Mouse (Mus musculus) olfactory bulb, adult 2 months (tissue): ENCODE results near the gene Col12a1. TPM values are rescaled to one million over a fixed set of nuclear protein-coding genes. Genes with fewer than 3 reads are reported as not detected.

Source experiments
- H3K27ac ChIP-seq: fragments of 200-500 bp; 2 replicates; pipeline ENCODE4 v1.5.1; 2012; ENCODE audit warnings: low read depth, low read length; ENCODE audit not compliant: insufficient read depth
- H3K4me1 ChIP-seq: fragments of 200-500 bp; 2 replicates; pipeline ENCODE4 v1.6.1; 2012; ENCODE audit warnings: low read length; ENCODE audit not compliant: control insufficient read depth, insufficient read depth
- H3K4me3 ChIP-seq: fragments of 200-500 bp; 2 replicates; pipeline ENCODE4 v1.5.1; 2012; ENCODE audit warnings: mild to moderate bottlenecking, low read depth, low read length, moderate library complexity; ENCODE audit not compliant: insufficient read depth
- CTCF ChIP-seq: fragments of 200-500 bp; IDR thresholded peaks from 2 replicates; pipeline ENCODE4 v1.5.1; 2012; ENCODE audit warnings: low read depth, mild to moderate bottlenecking, low read length, moderate library complexity; ENCODE audit not compliant: insufficient read depth
- POLR2A ChIP-seq: fragments of 200-500 bp; IDR thresholded peaks from 2 replicates; pipeline ENCODE4 v1.6.1; 2012; ENCODE audit warnings: mild to moderate bottlenecking, low read depth, low read length, moderate library complexity; ENCODE audit not compliant: insufficient read depth
- WGBS: fragments of 180-500 bp; shearing (Covaris S2); methylation state at CpG from one replicate; pipeline ENCODE4 v1.1.7; 2018; 5-methylcytosine and 5-hydroxymethylcytosine counted together
- polyA plus RNA-seq: library from polyadenylated mRNA; stranded (reverse); fragments of >200 nt; gene quantifications from 2 replicates; pipeline ENCODE4 v1.2.4, GENCODE M21; 2012; ENCODE audit warnings: low replicate concordance; ENCODE audit not compliant: missing spikeins, insufficient read depth, insufficient read length

Col12a1 gene
- polyA plus RNA-seq, 1 experiment, result not detected

GRCm38 (mm10) chr9:79653327-79654150, 65.1 kb downstream of the Col12a1 start:
- H3K4me1 ChIP-seq, result 0 out of 2 replicates have a peak, but pooled peaks cover 1% of the 10 kb centered on the region
- WGBS, result 71% methylated on average over 16 of the region's 16 CpGs
- H3K4me3 ChIP-seq, result no peak overlapping the region
- H3K27ac ChIP-seq, result no peak overlapping the region
- no peak for TF ChIP-seq POLR2A

GRCm38 (mm10) chr9:79648587-79648986, 70.0 kb downstream of the Col12a1 start:
- no peak for TF ChIP-seq POLR2A
- TF ChIP-seq CTCF, result no peak
- 0 out of 2 replicates have a peak, but pooled peaks cover 3% of the 10 kb centered on the region for H3K4me1 ChIP-seq
- H3K4me3 ChIP-seq, result no peak overlapping the region
- 35% methylated on average over 9 of the region's 9 CpGs for WGBS
- H3K27ac ChIP-seq, result no peak overlapping the region

- Histone ChIP-seq H3K4me3 (no peak overlapping the region), H3K4me1 (0 out of 2 replicates have a peak, but pooled peaks cover 3% of the 10 kb centered on the region), H3K27ac (no peak overlapping the region)
- TF ChIP-seq POLR2A (no peak), CTCF (no peak)
- WGBS, result 54% methylated on average over 3 of the region's 3 CpGs
Measured at GRCm38 (mm10) chr9:79645757-79646156, 72.9 kb downstream of the Col12a1 start.

- H3K4me3 ChIP-seq, result no peak overlapping the region
- WGBS, result 85% methylated on average over 11 of the region's 11 CpGs
- TF ChIP-seq CTCF, result no peak
- no peak for TF ChIP-seq POLR2A
- no peak overlapping the region for H3K27ac ChIP-seq
- no peaks in the 10 kb centered on the region for H3K4me1 ChIP-seq
Measured at GRCm38 (mm10) chr9:79639430-79640090, 79.1 kb downstream of the Col12a1 start.

GRCm38 (mm10) chr9:79637879-79638278, 80.8 kb downstream of the Col12a1 start:
- H3K4me3 ChIP-seq, result no peak overlapping the region
- no peak for TF ChIP-seq POLR2A
- no peak for TF ChIP-seq CTCF
- H3K27ac ChIP-seq, result no peak overlapping the region
- no peaks in the 10 kb centered on the region for H3K4me1 ChIP-seq
- WGBS, result 69% methylated on average over 4 of the region's 4 CpGs

- H3K4me1 ChIP-seq, result no peaks in the 10 kb centered on the region
- no peak overlapping the region for H3K27ac ChIP-seq
- 77% methylated on average over 1 of the region's 1 CpGs for WGBS
- TF ChIP-seq CTCF (no peak), POLR2A (no peak)
- no peak overlapping the region for H3K4me3 ChIP-seq
Measured at GRCm38 (mm10) chr9:79634076-79634475, 84.6 kb downstream of the Col12a1 start.

- TF ChIP-seq CTCF (no peak), POLR2A (no peak)
- Histone ChIP-seq H3K4me1 (no peaks in the 10 kb centered on the region), H3K4me3 (no peak overlapping the region), H3K27ac (no peak overlapping the region)
- WGBS, result 86% methylated on average over 7 of the region's 7 CpGs
Measured at GRCm38 (mm10) chr9:79631186-79631585, 87.4 kb downstream of the Col12a1 start.

GRCm38 (mm10) chr9:79618839-79619597, 99.6 kb downstream of the Col12a1 start:
- 78% methylated on average over 6 of the region's 6 CpGs for WGBS
- TF ChIP-seq POLR2A (no peak), CTCF (no peak)
- no peak overlapping the region for H3K4me3 ChIP-seq
- no peak overlapping the region for H3K27ac ChIP-seq
- H3K4me1 ChIP-seq, result peaks cover 5% of the 10 kb centered on the region
